Mouse (Mus musculus) embryonic facial prominence, embryonic 13.5 days (tissue): ENCODE results near the gene Irf8. TPM values are rescaled to one million over a fixed set of nuclear protein-coding genes. Genes with fewer than 3 reads are reported as not detected.

ENCODE experiments used
- polyA plus RNA-seq: library from polyadenylated mRNA; unstranded; fragments of >200 nt; fragmentation: Nextera tagmentation; extraction: Ambion mirVana; gene quantifications from 2 replicates; pipeline ENCODE4 v1.2.1, GENCODE M21; 2015

The Irf8 gene
- polyA plus RNA-seq, 1 experiment from 2014 or later, result 3.9 TPM

Other genes starting within 250 kb of the Irf8 start
- gene Gins2, start 147.1 kb upstream of the Irf8 start, polyA plus RNA-seq, result 98.6 and 111 TPM in 2 replicates
- gene 1190005I06Rik, start 88.7 kb upstream of the Irf8 start, polyA plus RNA-seq, result 14.8 and 15.9 TPM in 2 replicates
- 5.9 and 6.7 TPM in 2 replicates for gene Gm27021, start 68.3 kb upstream of the Irf8 start, polyA plus RNA-seq
- 1,017 and 1,050 TPM in 2 replicates for gene Cox4i1, start 68.1 kb upstream of the Irf8 start, polyA plus RNA-seq
- gene Emc8, start 67.8 kb upstream of the Irf8 start, polyA plus RNA-seq, result 230 and 254 TPM in 2 replicates